33 mouse cellular contexts compared by ENCODE assay signal in genomic region chrX:152621407-152621806, GRCm38 (mm10). TPM values are rescaled to one million over a fixed set of nuclear protein-coding genes. Genes with fewer than 3 reads are reported as not detected.
"Had no signal": no experiment of that assay in that cellular context is flagged by ENCODE, and none has a peak within 500 bp of the region (broad histone marks: within the 10 kb centered on the region; RNA-seq: fewer than 3 reads in every experiment).

No protein-coding gene starts in this region.

- H3K9me3 ChIP-seq: limb, embryonic 10.5 days; limb, embryonic 12.5 days; limb, embryonic 13.5 days; limb, embryonic 15.5 days; liver, embryonic 12.5 days; liver, embryonic 13.5 days; liver, embryonic 15.5 days; lung, embryonic 15.5 days; megakaryocyte, embryonic 14.5 days; midbrain, embryonic 10.5 days; midbrain, embryonic 12.5 days; midbrain, embryonic 13.5 days; midbrain, embryonic 15.5 days had no signal

- H3K4me1 ChIP-seq: limb, embryonic 10.5 days; limb, embryonic 12.5 days; limb, embryonic 13.5 days; limb, embryonic 15.5 days; liver, embryonic 12.5 days; liver, embryonic 13.5 days; liver, embryonic 15.5 days; lung, embryonic 15.5 days; megakaryocyte, embryonic 14.5 days; midbrain, embryonic 10.5 days; midbrain, embryonic 12.5 days; midbrain, embryonic 13.5 days; midbrain, embryonic 15.5 days had no signal

- H3K36me3 ChIP-seq: limb, embryonic 10.5 days; limb, embryonic 12.5 days; limb, embryonic 13.5 days; limb, embryonic 15.5 days; liver, embryonic 12.5 days; liver, embryonic 13.5 days; liver, embryonic 15.5 days; lung, embryonic 15.5 days; midbrain, embryonic 10.5 days; midbrain, embryonic 12.5 days; midbrain, embryonic 15.5 days had no signal

- H3K27me3 ChIP-seq: liver, embryonic 15.5 days had no signal

- ATAC-seq: liver, embryonic 12.5 days; lung, postnatal 0 days; midbrain, embryonic 13.5 days; midbrain, embryonic 15.5 days; midbrain, embryonic 16.5 days had no signal

- H3K27ac ChIP-seq: left cerebral cortex, adult 2 months; limb, embryonic 10.5 days; limb, embryonic 12.5 days; limb, embryonic 13.5 days; limb, embryonic 15.5 days; liver, embryonic 12.5 days; liver, embryonic 13.5 days; liver, embryonic 14.5 days; liver, embryonic 15.5 days; lung, embryonic 15.5 days; macrophage; midbrain, embryonic 10.5 days; midbrain, embryonic 12.5 days; midbrain, embryonic 13.5 days; midbrain, embryonic 15.5 days had no signal

- H3K9ac ChIP-seq: limb, embryonic 12.5 days; limb, embryonic 13.5 days; limb, embryonic 15.5 days; liver, embryonic 12.5 days; liver, embryonic 13.5 days; liver, embryonic 14.5 days; liver, embryonic 15.5 days; liver, postnatal 0 days; lung, embryonic 14.5 days; lung, embryonic 15.5 days; midbrain, embryonic 12.5 days; midbrain, embryonic 13.5 days; midbrain, embryonic 15.5 days had no signal

- DNase-seq: left cerebral cortex, postnatal 4 days; liver; liver, embryonic 13.5 days; lung, adult 2 months; midbrain, embryonic 14.5 days had no signal

- H3K4me3 ChIP-seq: left cerebral cortex, adult 2 months; limb, embryonic 10.5 days; limb, embryonic 12.5 days; limb, embryonic 13.5 days; limb, embryonic 15.5 days; liver, embryonic 12.5 days; liver, embryonic 13.5 days; liver, embryonic 15.5 days; lung, embryonic 15.5 days; megakaryocyte, embryonic 14.5 days; midbrain, embryonic 10.5 days; midbrain, embryonic 12.5 days; midbrain, embryonic 13.5 days; midbrain, embryonic 15.5 days; myocyte had no signal

- H3K4me2 ChIP-seq: limb, embryonic 12.5 days; limb, embryonic 13.5 days; limb, embryonic 15.5 days; liver, embryonic 11.5 days; liver, embryonic 12.5 days; liver, embryonic 13.5 days; liver, embryonic 15.5 days; lung, embryonic 14.5 days; lung, embryonic 15.5 days; midbrain, embryonic 11.5 days; midbrain, embryonic 12.5 days; midbrain, embryonic 13.5 days; midbrain, embryonic 15.5 days had no signal

RNA-seq across cellular contexts. Expression of gene Cldn34a, which starts 58.3 kb away (rescaled TPM):
- polyA plus RNA-seq: limb, embryonic 10.5 days; limb, embryonic 11.5 days; limb, embryonic 12.5 days; limb, embryonic 13.5 days; limb, embryonic 14.5 days; limb, embryonic 15.5 days; liver, adult 2 months; liver, embryonic 11.5 days; liver, embryonic 12.5 days; liver, embryonic 13.5 days; liver, embryonic 14.5 days; liver, embryonic 15.5 days; liver, embryonic 16.5 days; liver, postnatal 0 days; lung, adult 2 months; lung, embryonic 14.5 days; lung, embryonic 15.5 days; lung, embryonic 16.5 days; lung, postnatal 0 days; macrophage; midbrain, embryonic 10.5 days; midbrain, embryonic 11.5 days; midbrain, embryonic 12.5 days; midbrain, embryonic 13.5 days; midbrain, embryonic 14.5 days; midbrain, embryonic 15.5 days; midbrain, embryonic 16.5 days; midbrain, postnatal 0 days; myocyte had no signal
